ENCODE assay signal across 8 mouse cellular contexts in genomic region chr16:86644912-86645312, GRCm38 (mm10).
DNase-seq lines count a peak whose midpoint lies in the region; ATAC-seq and TF ChIP-seq lines count a peak whose summit lies in the region.

No protein-coding gene starts in this region.

- H3K79me2 ChIP-seq in CH12.LX (replicated peaks; ENCODE audit: control insufficient read depth, extremely low read depth, insufficient read depth, poor library complexity, severe bottlenecking) = no peaks in the 10 kb centered on the region

- H3K27ac ChIP-seq in CH12.LX (ENCODE audit: insufficient read depth, low read depth) = no peak overlapping the region
- no peak overlapping the region for H3K27ac ChIP-seq in heart, embryonic 12.5 days (ENCODE audit: poor library complexity, severe bottlenecking)

- WGBS in heart, embryonic 12.5 days = 46% methylated on average over 2 of the region's 2 CpGs

- TF ChIP-seq RAD21 in CH12.LX (IDR thresholded peaks at IDR 0.05; ENCODE audit: low read depth, low read length) = peak; percentile 79

- no peaks in the 10 kb centered on the region for H3K36me3 ChIP-seq in CH12.LX (replicated peaks in 1 of 2; ENCODE audit: control insufficient read depth in 1 of 2, insufficient read depth in 1 of 2, low read length in 1 of 2)
- no peaks in the 10 kb centered on the region for H3K36me3 ChIP-seq in heart, embryonic 12.5 days

- peaks cover 0 to 8% of the 10 kb centered on the region in 2 experiments; a peak in 2 of 4 replicates for H3K4me1 ChIP-seq in CH12.LX (ENCODE audit: control insufficient read depth in 1 of 2, insufficient read depth in 2 of 2)
- H3K4me1 ChIP-seq in heart, embryonic 12.5 days (replicated peaks) = peaks cover 3% of the 10 kb centered on the region; the same call in 1 of the 2 replicates

- dilution Hi-C loops in CH12.LX (cut with MboI; ENCODE audit: extremely low pct_ligation_motif_present, extremely low pct_unique_long_range_greater_than_20kb, low sequenced_read_pairs) = no loop called here

- peak; percentile 48; the same call in 1 of the 2 replicates for ATAC-seq in heart, embryonic 12.5 days (ENCODE audit: insufficient number of reproducible peaks, low FRiP score)

- H3K9ac ChIP-seq in CH12.LX (ENCODE audit: insufficient read depth, low read depth) = no peak overlapping the region
- no peak overlapping the region for H3K9ac ChIP-seq in heart, embryonic 12.5 days

- intact Hi-C loops in gastrocnemius, postnatal 36 days (cut with DNase I) = loop anchor here (2.0 to 5.0 kb wide), 5 partner anchors 223 to 838 kb away; no protein-coding TSS in a partner anchor

- no peak overlapping the region for H3K4me2 ChIP-seq in CH12.LX (ENCODE audit: insufficient read depth, low read depth, poor library complexity, severe bottlenecking)
- no peak overlapping the region for H3K4me2 ChIP-seq in heart, embryonic 12.5 days

- peak; percentile 74 for DNase-seq in gastrocnemius, adult 18-20 months (ENCODE audit: low spot score)
- no peak for DNase-seq in gastrocnemius, postnatal 36 days
- DNase-seq in CH12.LX (ENCODE audit: extremely low read depth) = peak; percentile 79
- peak; percentile 14 to 37 for DNase-seq in cerebellum, postnatal 25 days
- DNase-seq in kidney, postnatal 10 days = peak; percentile 24
- DNase-seq in lung, postnatal 14 days = peak; percentile 34
- DNase-seq in thymus, postnatal 25 days = no peak

- TF ChIP-seq POLR2A in CH12.LX (IDR thresholded peaks at IDR 0.05; ENCODE audit: low read depth, low read length) = no peak

- in situ Hi-C loops in CH12.LX (cut with MboI; ENCODE audit: low pct_ligation_motif_present, low pct_unique_long_range_greater_than_20kb, low sequenced_read_pairs) = loop anchor here (10.0 to 25.0 kb wide), 2 partner anchors 592 to 840 kb away; partner anchors contain the start of gene Adamts1

- H3K27me3 ChIP-seq in CH12.LX (replicated peaks) = no peaks in the 10 kb centered on the region
- no peaks in the 10 kb centered on the region for H3K27me3 ChIP-seq in heart, embryonic 12.5 days (replicated peaks)

- no peaks in the 10 kb centered on the region for H3K9me3 ChIP-seq in CH12.LX (replicated peaks; ENCODE audit: low read length)
- H3K9me3 ChIP-seq in heart, embryonic 12.5 days (replicated peaks) = no peaks in the 10 kb centered on the region

- no peak overlapping the region for H3K4me3 ChIP-seq in CH12.LX (replicated peaks in 1 of 3; ENCODE audit: low read depth in 2 of 3, low read length in 2 of 3, poor library complexity in 1 of 3)
- H3K4me3 ChIP-seq in heart, embryonic 12.5 days = no peak overlapping the region

- TF ChIP-seq EP300 in CH12.LX (IDR thresholded peaks at IDR 0.05; ENCODE audit: low read length) = no peak

- peak; percentile 65 to 67; a peak in 3 of 4 replicates for TF ChIP-seq CTCF in CH12.LX (conservative IDR thresholded peaks at IDR 0.05 in 1 of 2, IDR thresholded peaks at IDR 0.05 in 1 of 2; ENCODE audit: low read depth in 2 of 2, low read length in 2 of 2)

TF ChIP-seq in CH12.LX, 34 proteins besides CTCF, POLR2A, EP300 and RAD21:
- TF ChIP-seq SMC3 (IDR thresholded peaks at IDR 0.05; ENCODE audit: low read depth, low read length) = peak; percentile 67
- TF ChIP-seq TBP (conservative IDR thresholded peaks at IDR 0.05; ENCODE audit: low read depth, low read length) = no peak
- TF ChIP-seq ELF1 (IDR thresholded peaks at IDR 0.05; ENCODE audit: low read depth, low read length) = 0 out of 2 replicates have a peak, but pooled peaks have one; percentile 47

Comparison
In these comparisons a context has a peak if more than half of its experiments do, and no peak if none do; other contexts are left out.
1. DNase-seq: peak in gastrocnemius, adult 18-20 months (single experiment), CH12.LX (single experiment), cerebellum, postnatal 25 days (2 of 2), kidney, postnatal 10 days (single experiment) and lung, postnatal 14 days (single experiment); none in gastrocnemius, postnatal 36 days (0 of 2) and thymus, postnatal 25 days (single experiment).